Mouse (Mus musculus): ENCODE results near the gene Ctsh. TPM values are rescaled to one million over a fixed set of nuclear protein-coding genes. Genes with fewer than 3 reads are reported as not detected.

Ctsh gene
- 38.5 and 55.1 TPM in 2 replicates for polyA plus RNA-seq (2015; fragmentation: Nextera tagmentation; extraction: Ambion mirVana)

DNA sequence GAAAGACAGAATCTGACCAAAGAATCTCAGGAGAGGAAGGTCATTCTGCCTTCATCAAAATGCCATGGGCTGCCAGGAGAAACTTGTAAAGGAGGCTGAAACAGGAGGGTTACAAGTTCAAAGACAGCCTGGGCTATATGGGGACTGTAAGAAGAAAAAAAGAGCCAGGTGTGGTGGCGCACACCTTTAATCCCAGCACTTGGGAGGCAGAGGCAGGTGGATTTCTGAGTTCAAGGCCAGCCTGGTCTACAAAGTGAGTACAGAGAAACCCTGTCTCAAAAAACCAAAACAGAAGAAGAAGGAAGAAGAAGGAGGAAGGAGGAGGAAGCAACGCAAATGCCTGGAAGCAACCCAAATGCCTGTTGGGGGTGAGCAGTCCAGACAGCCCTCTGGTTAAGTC is at the start of gene Ctsh:
Ctsh (plus strand) TSS at position 301 of the 400 bp plus-strand sequence.

GRCm38 (mm10) chr9:90114567-90115307 is 60.8 kb downstream of the Ctsh start, which contains the start of gene Morf4l1:
Gene Morf4l1, minus strand, starts transcription at chr9:90114774.

Other genes starting within 250 kb of the Ctsh start
- gene Rasgrf1, start 144.2 kb upstream of the Ctsh start, polyA plus RNA-seq (2015; fragmentation: Nextera tagmentation; extraction: Ambion mirVana) = 0.07 TPM in 1 of 2 replicates, not detected in the other
- 207 and 227 TPM in 2 replicates for gene Morf4l1, start 60.6 kb downstream of the Ctsh start, polyA plus RNA-seq (2015; fragmentation: Nextera tagmentation; extraction: Ambion mirVana)
- gene Adamts7, start 108.9 kb downstream of the Ctsh start, polyA plus RNA-seq (2015; fragmentation: Nextera tagmentation; extraction: Ambion mirVana) = 5.0 and 6.6 TPM in 2 replicates
- 4.7 and 5.3 TPM in 2 replicates for gene Tbc1d2b, start 216.7 kb downstream of the Ctsh start, polyA plus RNA-seq (2015; fragmentation: Nextera tagmentation; extraction: Ambion mirVana)

Measured in skeletal muscle tissue, postnatal 0 days (tissue).